Mouse (Mus musculus) monocyte, adult 59 days (primary cell): Measurements from ENCODE around the gene Rtf1. TPM values are rescaled to one million over a fixed set of nuclear protein-coding genes. Genes with fewer than 3 reads are reported as not detected.

ENCODE experiments used
- total RNA-seq, 2 experiments: library from RNA; stranded (reverse); gene quantifications; one replicate each; pipeline ENCODE4 v1.2.4; 2023

The Rtf1 gene
- total RNA-seq, result 10 to 100 TPM; 32.0 to 37.7 TPM

DNA sequence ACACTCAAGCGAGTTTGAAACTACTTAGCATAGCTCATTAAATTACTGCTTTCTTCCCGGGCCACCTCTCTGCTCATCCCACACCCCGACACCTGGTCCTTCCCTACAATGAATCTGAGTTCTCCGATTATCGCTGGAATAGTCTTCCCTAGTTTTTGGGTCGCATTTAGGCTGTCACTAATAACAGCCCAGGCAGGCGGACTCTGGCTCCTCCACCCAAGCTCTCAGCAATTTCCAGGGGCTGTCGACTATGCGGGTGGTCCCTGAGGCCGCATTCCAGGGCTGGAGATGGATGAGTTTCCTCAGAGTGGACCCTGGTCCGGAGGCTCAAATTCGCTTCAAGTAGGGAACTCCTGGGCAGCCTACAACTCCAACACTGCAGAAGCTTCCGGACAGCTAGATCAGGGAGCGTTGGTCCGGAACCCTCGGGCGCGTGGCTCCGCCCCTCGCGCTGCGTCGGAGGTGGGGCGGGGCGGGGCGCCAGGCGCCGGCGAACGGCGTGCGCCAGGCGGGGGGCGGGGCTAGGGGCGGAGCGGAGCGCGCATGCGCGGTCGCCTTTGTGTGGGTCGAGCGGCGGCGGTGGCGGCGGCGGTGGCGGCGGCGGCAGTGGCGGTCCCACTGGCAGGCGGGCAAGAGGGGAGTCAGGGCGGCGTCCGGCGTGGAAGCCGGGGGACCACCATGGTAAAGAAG is at the start of gene Rtf1:
Gene Rtf1 (plus strand): TSS at position 544 of the 690 bp plus-strand sequence.

GRCm38 (mm10) chr2:119662220-119663182 is 12.4 kb upstream of the Rtf1 start, which contains the start of gene Ndufaf1:
TSS of gene Ndufaf1 (minus strand) at chr2:119662827.

DNA sequence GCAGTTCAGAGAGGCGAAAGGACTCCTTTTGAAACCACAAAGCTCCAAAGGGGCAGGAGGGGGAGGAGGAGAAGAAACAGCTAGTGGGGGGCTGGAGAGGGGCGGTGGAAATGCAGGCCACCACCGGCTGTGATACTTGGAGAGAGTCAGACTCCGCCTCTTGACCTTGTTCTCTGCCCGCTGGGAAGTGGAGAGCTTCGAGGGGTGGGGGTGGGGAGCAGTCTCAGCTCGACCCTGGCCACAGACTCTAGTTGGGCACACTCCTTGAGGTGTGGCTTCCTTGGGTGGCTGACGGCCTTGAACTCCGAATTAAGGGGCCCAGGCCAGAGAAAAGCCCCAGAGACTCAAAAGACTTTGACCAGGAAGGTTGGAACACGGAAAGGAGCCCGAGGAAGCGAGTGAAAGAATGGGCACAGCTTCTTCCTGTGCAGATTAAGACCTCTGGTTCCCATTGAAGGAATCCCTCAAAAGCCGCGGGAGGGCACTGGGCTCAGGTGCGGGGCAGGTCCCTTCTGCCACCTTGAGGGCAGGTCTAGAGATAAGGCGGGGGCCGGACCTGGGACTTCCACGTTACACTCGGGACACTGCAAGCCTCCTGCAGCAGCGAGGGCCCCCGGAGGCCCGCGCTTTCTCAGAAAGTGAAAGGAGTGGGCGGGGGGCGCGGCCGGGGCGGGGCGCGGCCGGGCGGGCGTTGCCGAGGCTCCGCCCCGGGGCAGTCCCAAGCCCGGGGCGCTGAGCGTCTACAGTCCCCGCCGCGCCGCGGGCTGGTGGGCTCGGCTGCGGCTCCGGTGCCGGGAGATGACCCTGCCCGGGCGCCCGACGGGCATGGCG is 66.9 kb downstream of the Rtf1 start, which contains the start of gene Itpka:
Gene Itpka (plus strand): TSS at position 757 of the 831 bp plus-strand sequence.

GRCm38 (mm10) chr2:119760251-119760650 is 85.4 kb downstream of the Rtf1 start, which contains the start of gene Ltk:
TSS of gene Ltk (minus strand) at chr2:119760431.

Other genes starting within 250 kb of the Rtf1 start
- 10 to 100 TPM; 38.1 to 39.4 TPM for gene Ino80, start 197.4 kb upstream of the Rtf1 start, total RNA-seq
- under 1 TPM; 0.60 to 0.70 TPM for gene Exd1, start 127.4 kb upstream of the Rtf1 start, total RNA-seq
- gene Chp1, start 127.4 kb upstream of the Rtf1 start, total RNA-seq, result 100 to 1,000 TPM; 129 to 143 TPM
- 1 to 10 TPM in 1 of 2 experiments, under 1 TPM in 1; 0.73 to 1.0 TPM for gene Nusap1, start 56.8 kb upstream of the Rtf1 start, total RNA-seq
- not detected for gene Oip5, start 56.6 kb upstream of the Rtf1 start, total RNA-seq
- gene Ndufaf1, start 12.2 kb upstream of the Rtf1 start, total RNA-seq, result 1 to 10 TPM; 8.8 to 9.1 TPM
- gene Itpka, start 67.3 kb downstream of the Rtf1 start, total RNA-seq, result under 1 TPM in 1 of 2 experiments, not detected in 1; 0.39 TPM
- not detected for gene Ltk, start 85.4 kb downstream of the Rtf1 start, total RNA-seq
- 10 to 100 TPM; 12.9 to 15.2 TPM for gene Rpap1, start 112.5 kb downstream of the Rtf1 start, total RNA-seq
- gene Tyro3, start 122.7 kb downstream of the Rtf1 start, total RNA-seq, result not detected
- gene Mga, start 222.2 kb downstream of the Rtf1 start, total RNA-seq, result 10 to 100 TPM; 55.9 to 59.1 TPM